In the genomic region with DNA sequence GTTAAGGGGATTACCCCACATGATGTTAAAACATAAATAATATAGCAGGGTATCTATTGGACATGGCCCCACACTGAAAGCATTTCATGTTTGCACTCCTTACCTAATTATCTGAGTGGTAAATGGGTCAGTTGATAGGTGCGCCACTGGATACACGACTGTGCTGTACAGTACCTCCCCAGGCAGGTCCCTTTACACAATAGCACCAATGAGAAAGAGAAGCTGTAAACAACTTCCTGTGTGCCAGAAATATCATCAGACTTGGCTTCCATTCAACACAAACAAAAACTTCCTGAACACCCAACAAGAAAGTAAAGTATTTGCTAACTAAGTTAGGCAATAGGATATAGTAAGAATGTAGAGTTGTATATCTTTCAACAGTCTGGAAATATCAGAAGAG, we compare ENCODE assay signal across 27 mouse cellular contexts.
DNase-seq lines count a peak whose midpoint lies in the region; ATAC-seq and TF ChIP-seq lines count a peak whose summit lies in the region.
"Had no signal": no experiment of that assay in that cellular context is flagged by ENCODE, and none has a peak within 500 bp of the region (broad histone marks: within the 10 kb centered on the region; RNA-seq: fewer than 3 reads in every experiment).

No protein-coding gene starts in this region.

- H3K9me3 ChIP-seq in embryonic facial prominence, embryonic 13.5 days: no peaks in the 10 kb centered on the region
- no peaks in the 10 kb centered on the region for H3K9me3 ChIP-seq in embryonic facial prominence, embryonic 10.5 days
- H3K9me3 ChIP-seq in liver, postnatal 0 days (ENCODE audit: low read length): no peaks in the 10 kb centered on the region
- H3K9me3 ChIP-seq in intestine, embryonic 16.5 days (ENCODE audit: control insufficient read depth, low read length): no peaks in the 10 kb centered on the region
- H3K9me3 ChIP-seq: G1E; heart, embryonic 15.5 days; hindbrain, embryonic 15.5 days; intestine, embryonic 15.5 days; limb, embryonic 12.5 days; liver, embryonic 15.5 days; megakaryocyte, embryonic 14.5 days had no signal

- H3K9ac ChIP-seq in embryonic facial prominence, embryonic 13.5 days: no peak overlapping the region
- no peak overlapping the region for H3K9ac ChIP-seq in liver, postnatal 0 days (replicated peaks)
- H3K9ac ChIP-seq in intestine, embryonic 16.5 days (ENCODE audit: low read depth, low read length): no peak overlapping the region
- H3K9ac ChIP-seq: heart, embryonic 15.5 days; hindbrain, embryonic 15.5 days; intestine, embryonic 15.5 days; limb, embryonic 12.5 days; liver, embryonic 15.5 days had no signal

- no peak for DNase-seq in embryonic facial prominence, embryonic 10.5 days (ENCODE audit: low spot score)
- no peak for DNase-seq in liver, postnatal 0 days
- no peak for DNase-seq in liver
- peak; percentile 83 for DNase-seq in fat pad, adult 2 months (ENCODE audit: extremely low read depth, low read depth, low spot score)
- peak; percentile 1 for DNase-seq in skeletal muscle tissue, adult 2 months (ENCODE audit: low read depth, low spot score)
- no peak for DNase-seq in spleen, postnatal 36 days (ENCODE audit: low spot score in 2 of 2)
- DNase-seq: adrenal gland, postnatal 36 days; cerebellum, adult 11-12 months; cerebellum, postnatal 25 days; embryo, embryonic 11 days; gastrocnemius, postnatal 10 days; heart, adult 18-20 months; heart, postnatal 4 days; kidney, postnatal 4 days; midbrain, embryonic 14.5 days had no signal

- no peaks in the 10 kb centered on the region for H3K36me3 ChIP-seq in embryonic facial prominence, embryonic 13.5 days
- no peaks in the 10 kb centered on the region for H3K36me3 ChIP-seq in embryonic facial prominence, embryonic 10.5 days (replicated peaks)
- H3K36me3 ChIP-seq in liver, postnatal 0 days (replicated peaks; ENCODE audit: insufficient read depth, low read length): no peaks in the 10 kb centered on the region
- no peaks in the 10 kb centered on the region for H3K36me3 ChIP-seq in intestine, embryonic 16.5 days (ENCODE audit: control insufficient read depth, insufficient read depth, low read length)
- H3K36me3 ChIP-seq: G1E; heart, embryonic 15.5 days; hindbrain, embryonic 15.5 days; intestine, embryonic 15.5 days; limb, embryonic 12.5 days; liver, embryonic 15.5 days had no signal

- H3K4me1 ChIP-seq in embryonic facial prominence, embryonic 13.5 days: no peaks in the 10 kb centered on the region
- no peaks in the 10 kb centered on the region for H3K4me1 ChIP-seq in embryonic facial prominence, embryonic 10.5 days
- no peaks in the 10 kb centered on the region for H3K4me1 ChIP-seq in liver, postnatal 0 days (ENCODE audit: insufficient read depth)
- no peaks in the 10 kb centered on the region for H3K4me1 ChIP-seq in intestine, embryonic 16.5 days (ENCODE audit: control insufficient read depth, insufficient read depth, low read length)
- H3K4me1 ChIP-seq: heart, embryonic 15.5 days; hindbrain, embryonic 15.5 days; intestine, embryonic 15.5 days; limb, embryonic 12.5 days; liver, embryonic 15.5 days; megakaryocyte, embryonic 14.5 days had no signal

- 63% methylated on average over 2 of the region's 2 CpGs for WGBS in embryonic facial prominence, embryonic 13.5 days
- 78% methylated on average over 2 of the region's 2 CpGs for WGBS in embryonic facial prominence, embryonic 10.5 days
- 48% methylated on average over 2 of the region's 2 CpGs for WGBS in liver, postnatal 0 days (ENCODE audit: insufficient replicate concordance)
- 66% methylated on average over 2 of the region's 2 CpGs for WGBS in intestine, embryonic 16.5 days

- 0 out of 2 replicates have a peak, but pooled peaks have one; percentile 56 for ATAC-seq in embryonic facial prominence, embryonic 13.5 days (ENCODE audit: insufficient number of reproducible peaks, insufficient read depth, low FRiP score, low TSS enrichment, low read depth)
- peak; percentile 75 for ATAC-seq in liver, postnatal 0 days
- no peak for ATAC-seq in intestine, embryonic 16.5 days
- ATAC-seq: intestine, embryonic 15.5 days had no signal

- TF ChIP-seq CTCF in liver, postnatal 0 days (IDR thresholded peaks at IDR 0.05; ENCODE audit: low read depth): no peak

- no peak overlapping the region for H3K4me2 ChIP-seq in embryonic facial prominence, embryonic 13.5 days
- no peak overlapping the region for H3K4me2 ChIP-seq in liver, postnatal 0 days (ENCODE audit: low read depth, low read length)
- H3K4me2 ChIP-seq in intestine, embryonic 16.5 days (ENCODE audit: low read depth, low read length): no peak overlapping the region
- H3K4me2 ChIP-seq: heart, embryonic 15.5 days; hindbrain, embryonic 15.5 days; intestine, embryonic 15.5 days; limb, embryonic 12.5 days; liver, embryonic 15.5 days had no signal

- no peak overlapping the region for H3K27ac ChIP-seq in embryonic facial prominence, embryonic 13.5 days
- no peak overlapping the region for H3K27ac ChIP-seq in embryonic facial prominence, embryonic 10.5 days (replicated peaks)
- H3K27ac ChIP-seq in liver, postnatal 0 days (ENCODE audit: low read depth): no peak overlapping the region
- H3K27ac ChIP-seq in intestine, embryonic 16.5 days (ENCODE audit: low read length): no peak overlapping the region
- H3K27ac ChIP-seq: heart, embryonic 15.5 days; hindbrain, embryonic 15.5 days; intestine, embryonic 15.5 days; limb, embryonic 12.5 days; liver, embryonic 15.5 days; stomach, postnatal 0 days had no signal

- no peaks in the 10 kb centered on the region for H3K27me3 ChIP-seq in embryonic facial prominence, embryonic 13.5 days
- H3K27me3 ChIP-seq in embryonic facial prominence, embryonic 10.5 days (replicated peaks; ENCODE audit: low read depth, poor library complexity, severe bottlenecking): no peaks in the 10 kb centered on the region
- H3K27me3 ChIP-seq in liver, postnatal 0 days (ENCODE audit: insufficient read depth, low read length): no peaks in the 10 kb centered on the region
- H3K27me3 ChIP-seq in intestine, embryonic 16.5 days (replicated peaks; ENCODE audit: control insufficient read depth, insufficient read depth, low read length): no peaks in the 10 kb centered on the region
- H3K27me3 ChIP-seq: heart, embryonic 15.5 days; hindbrain, embryonic 15.5 days; intestine, embryonic 15.5 days; limb, embryonic 12.5 days; liver, embryonic 15.5 days; megakaryocyte, embryonic 14.5 days had no signal

- no peak overlapping the region for H3K4me3 ChIP-seq in embryonic facial prominence, embryonic 13.5 days
- H3K4me3 ChIP-seq in embryonic facial prominence, embryonic 10.5 days: no peak overlapping the region
- H3K4me3 ChIP-seq in liver, postnatal 0 days (ENCODE audit: low read depth, low read length): no peak overlapping the region
- no peak overlapping the region for H3K4me3 ChIP-seq in intestine, embryonic 16.5 days (ENCODE audit: low read length)
- H3K4me3 ChIP-seq: erythroblast, embryonic 14.5 days; heart, embryonic 15.5 days; hindbrain, embryonic 15.5 days; intestine, embryonic 15.5 days; limb, embryonic 12.5 days; liver, embryonic 15.5 days; megakaryocyte, embryonic 14.5 days; myocyte had no signal

- no peak for TF ChIP-seq EP300 in liver, postnatal 0 days (IDR thresholded peaks at IDR 0.05; ENCODE audit: low read depth)

Comparison
In these comparisons a context has a peak if more than half of its experiments do, and no peak if none do; other contexts are left out.
1. DNase-seq: peak in fat pad, adult 2 months (single experiment) and skeletal muscle tissue, adult 2 months (single experiment); none in embryonic facial prominence, embryonic 10.5 days (single experiment), liver, postnatal 0 days (single experiment), liver (single experiment) and spleen, postnatal 36 days (0 of 2).